ENCODE assay signal across 8 mouse cellular contexts in the genomic region with DNA sequence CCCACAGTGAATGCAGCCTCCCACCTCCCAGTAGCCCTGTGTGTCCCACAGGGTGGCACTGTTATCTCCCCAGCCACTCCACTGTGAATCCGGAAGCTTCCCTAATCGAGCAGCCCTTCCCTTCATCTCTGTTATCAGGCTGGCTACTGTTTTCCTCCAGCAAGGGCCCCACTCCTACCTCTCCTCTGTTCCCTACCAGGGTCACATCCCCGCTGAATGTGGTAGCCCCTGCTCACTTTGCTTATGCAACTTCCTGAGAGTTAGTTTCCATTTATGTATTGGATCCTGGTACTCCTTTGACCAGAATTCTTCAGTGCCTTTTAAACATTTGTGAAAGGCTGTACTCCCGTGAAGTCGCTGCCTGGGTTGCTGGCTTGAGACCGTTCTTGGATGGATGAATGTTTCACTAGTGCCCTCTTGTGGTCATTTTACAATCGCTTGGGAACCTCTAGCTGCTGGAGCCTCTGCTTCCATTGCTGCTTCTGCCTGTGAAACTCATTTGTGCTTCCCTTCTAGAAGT. TPM values are rescaled to one million over a fixed set of nuclear protein-coding genes. Genes with fewer than 3 reads are reported as not detected.
DNase-seq lines count a peak whose midpoint lies in the region; ATAC-seq and TF ChIP-seq lines count a peak whose summit lies in the region.

No protein-coding gene starts in this region.

- no peak overlapping the region for H3K27ac ChIP-seq in cerebellum, adult 2 months (ENCODE audit: insufficient read depth, low read length)
- no peak overlapping the region for H3K27ac ChIP-seq in forebrain, postnatal 0 days (ENCODE audit: low read depth, low read length)
- peak overlapping the region; percentile 24; the same call in 1 of the 2 replicates for H3K27ac ChIP-seq in hindbrain, embryonic 10.5 days

- no peaks in the 10 kb centered on the region for H3K27me3 ChIP-seq in cerebellum, adult 2 months (ENCODE audit: control insufficient read depth, insufficient read depth, low read length)
- H3K27me3 ChIP-seq in forebrain, postnatal 0 days (ENCODE audit: insufficient read depth, low read length): no peaks in the 10 kb centered on the region
- H3K27me3 ChIP-seq in hindbrain, embryonic 10.5 days (ENCODE audit: insufficient read depth, poor library complexity, severe bottlenecking): no peaks in the 10 kb centered on the region

- TF ChIP-seq CTCF in cerebellum, adult 2 months (IDR thresholded peaks at IDR 0.05; ENCODE audit: borderline replicate concordance, insufficient read depth, low read depth, low read length): peak; percentile 82
- peak; percentile 89 for TF ChIP-seq CTCF in forebrain, postnatal 0 days (IDR thresholded peaks at IDR 0.05; ENCODE audit: low read depth)
- peak; percentile 61 for TF ChIP-seq CTCF in lung, adult 2 months (IDR thresholded peaks at IDR 0.05; ENCODE audit: insufficient read depth, low read length)

- TF ChIP-seq POLR2A in cerebellum, adult 2 months (IDR thresholded peaks at IDR 0.05; ENCODE audit: borderline replicate concordance, insufficient read depth, low read length): no peak
- TF ChIP-seq POLR2A in lung, adult 2 months (IDR thresholded peaks at IDR 0.05; ENCODE audit: borderline replicate concordance, extremely low read depth, low read depth, low read length): no peak

- H3K9me3 ChIP-seq in forebrain, postnatal 0 days (ENCODE audit: low read length): no peaks in the 10 kb centered on the region
- no peaks in the 10 kb centered on the region for H3K9me3 ChIP-seq in hindbrain, embryonic 10.5 days

- no peak overlapping the region for H3K4me2 ChIP-seq in forebrain, postnatal 0 days (ENCODE audit: low read depth)

- H3K4me1 ChIP-seq in cerebellum, adult 2 months (ENCODE audit: control insufficient read depth, insufficient read depth, low read length): peaks cover 6% of the 10 kb centered on the region
- H3K4me1 ChIP-seq in forebrain, postnatal 0 days (ENCODE audit: insufficient read depth): no peaks in the 10 kb centered on the region
- peaks cover 15% of the 10 kb centered on the region; the same call in 1 of the 2 replicates for H3K4me1 ChIP-seq in hindbrain, embryonic 10.5 days (replicated peaks)
- no peaks in the 10 kb centered on the region for H3K4me1 ChIP-seq in lung, adult 2 months (ENCODE audit: control insufficient read depth, insufficient read depth, low read length)

- DNase-seq in NIH3T3 (ENCODE audit: low read depth): peak; percentile 88
- DNase-seq in cerebellum, adult 2 months: peak; percentile 72 to 81
- DNase-seq in forebrain, postnatal 0 days: peak; percentile 92
- DNase-seq in hindbrain, embryonic 10.5 days (ENCODE audit: low spot score): peak; percentile 62
- peak; percentile 75 for DNase-seq in layer of hippocampus, adult 8-10 months (ENCODE audit: low spot score in 2 of 2)
- peak; percentile 8 for DNase-seq in lung, adult 2 months
- peak; percentile 69 for DNase-seq in ovary, postnatal 14 days (ENCODE audit: low spot score)
- DNase-seq in thymus, postnatal 25 days: peak; percentile 52

- H3K9ac ChIP-seq in forebrain, postnatal 0 days: no peak overlapping the region

- no peaks in the 10 kb centered on the region for H3K36me3 ChIP-seq in forebrain, postnatal 0 days (ENCODE audit: insufficient read depth)
- H3K36me3 ChIP-seq in hindbrain, embryonic 10.5 days: 0 out of 2 replicates have a peak, but pooled peaks cover under 1% of the 10 kb centered on the region

- WGBS in cerebellum, adult 2 months: 2% methylated on average over 7 of the region's 7 CpGs
- WGBS in forebrain, postnatal 0 days: 4% methylated on average over 7 of the region's 7 CpGs
- WGBS in hindbrain, embryonic 10.5 days: 5% methylated on average over 7 of the region's 7 CpGs
- WGBS in lung, adult 2 months: 2% methylated on average over 7 of the region's 7 CpGs

- H3K4me3 ChIP-seq in cerebellum, adult 2 months (replicated peaks; ENCODE audit: insufficient read depth, low read depth, low read length): no peak overlapping the region
- H3K4me3 ChIP-seq in forebrain, postnatal 0 days (ENCODE audit: low read depth, low read length): no peak overlapping the region
- H3K4me3 ChIP-seq in hindbrain, embryonic 10.5 days: peak overlapping the region; percentile 16; the same call in 1 of the 2 replicates
- H3K4me3 ChIP-seq in lung, adult 2 months (replicated peaks; ENCODE audit: extremely low read depth, low read depth, low read length): no peak overlapping the region

- ATAC-seq in forebrain, postnatal 0 days: peak; percentile 95

RNA-seq across cellular contexts. Expression of a gene that starts 42.5 kb away (rescaled TPM):
- 0.06 TPM in 1 of 2 replicates, not detected in the other for polyA plus RNA-seq in cerebellum, adult 2 months (2012; rRNA removed)
- not detected in 2 replicates for total RNA-seq in forebrain, postnatal 0 days (2014; rRNA removed)
- 0.08 and 0.24 TPM in 2 replicates for polyA plus RNA-seq in forebrain, postnatal 0 days (2015; fragmentation: Nextera tagmentation; extraction: Ambion mirVana)
- polyA plus RNA-seq in hindbrain, embryonic 10.5 days (2016; fragmentation: Nextera tagmentation; extraction: Ambion mirVana): 0.76 and 1.5 TPM in 2 replicates
- not detected for total RNA-seq in layer of hippocampus, adult 8-10 months (2022)
- 0.86 and 0.90 TPM in 2 replicates for polyA plus RNA-seq in lung, adult 2 months (2012; rRNA removed)

RNA-seq across cellular contexts. Expression of a gene that starts 53.5 kb away (rescaled TPM):
- 16.9 and 19.0 TPM in 2 replicates for polyA plus RNA-seq in cerebellum, adult 2 months (2012; rRNA removed)
- 14.9 and 19.2 TPM in 2 replicates for total RNA-seq in forebrain, postnatal 0 days (2014; rRNA removed)
- 1.1 and 2.1 TPM in 2 replicates for polyA plus RNA-seq in forebrain, postnatal 0 days (2015; fragmentation: Nextera tagmentation; extraction: Ambion mirVana)
- polyA plus RNA-seq in hindbrain, embryonic 10.5 days (2016; fragmentation: Nextera tagmentation; extraction: Ambion mirVana): 3.1 and 3.9 TPM in 2 replicates
- total RNA-seq in layer of hippocampus, adult 8-10 months (2022): 10 to 100 TPM; 46.5 to 61.7 (median 54.8) TPM
- polyA plus RNA-seq in lung, adult 2 months (2012; rRNA removed): 0.71 and 1.1 TPM in 2 replicates

Comparison
In these comparisons a context has a peak if more than half of its experiments do, and no peak if none do; other contexts are left out.
1. DNase-seq: peak in every context shown above with its lines; median percentile 92 in forebrain, postnatal 0 days; 88 in NIH3T3; 76 in cerebellum, adult 2 months; 75 in layer of hippocampus, adult 8-10 months; 69 in ovary, postnatal 14 days; 62 in hindbrain, embryonic 10.5 days; 52 in thymus, postnatal 25 days; 8 in lung, adult 2 months.